Mouse (Mus musculus) urinary bladder, postnatal 0 days (tissue): Measurements from ENCODE around the gene Slc36a2. TPM values are rescaled to one million over a fixed set of nuclear protein-coding genes. Genes with fewer than 3 reads are reported as not detected.

Experiments used
- polyA plus RNA-seq: library from polyadenylated mRNA; unstranded; fragments of >200 nt; fragmentation: Nextera tagmentation; extraction: Ambion mirVana; gene quantifications from 2 replicates; pipeline ENCODE4 v1.2.1, GENCODE M21; 2015

The Slc36a2 gene
- polyA plus RNA-seq = 0.11 and 0.25 TPM in 2 replicates

GRCm38 (mm10) chr11:55184733-55185291 lies at the start of gene Slc36a2:
Gene Slc36a2, minus strand, starts transcription at chr11:55185077.

GRCm38 (mm10) chr11:55204159-55204596 lies 19.3 kb upstream of the Slc36a2 start, which contains the start of gene Slc36a1:
Gene Slc36a1, plus strand, starts transcription at chr11:55204350.

DNA sequence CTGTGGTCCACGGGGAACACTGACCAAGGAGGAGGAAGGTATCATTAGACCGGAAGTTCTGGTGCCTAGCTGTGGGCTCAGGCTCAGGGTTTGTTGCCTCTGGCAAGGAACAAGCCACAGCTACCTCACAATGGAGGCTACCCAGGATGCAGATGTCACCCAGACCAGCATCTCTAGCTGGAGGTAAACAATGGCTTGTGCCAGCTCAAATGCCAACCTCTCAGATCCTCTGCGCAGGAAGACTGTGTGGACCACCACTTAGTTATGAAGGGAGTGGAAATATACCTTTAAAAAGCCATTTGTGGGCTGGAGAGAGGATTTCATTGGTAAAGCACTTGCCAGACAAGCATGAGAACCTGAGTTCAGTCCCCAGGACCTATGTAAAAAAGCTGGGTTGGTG lies 33.3 kb downstream of the Slc36a2 start, which contains the start of gene Slc36a3:
Slc36a3 (minus strand) TSS at position 101 of the 400 bp plus-strand sequence.

Other genes starting within 250 kb of the Slc36a2 start
- gene Tnip1, start 222.2 kb downstream of the Slc36a2 start, polyA plus RNA-seq = 12.7 and 13.9 TPM in 2 replicates
- gene Anxa6, start 151.6 kb downstream of the Slc36a2 start, polyA plus RNA-seq = 299 and 324 TPM in 2 replicates
- 10.9 and 11.5 TPM in 2 replicates for gene Ccdc69, start 106.9 kb downstream of the Slc36a2 start, polyA plus RNA-seq
- 69.1 and 70.9 TPM in 2 replicates for gene Gm2a, start 87.0 kb downstream of the Slc36a2 start, polyA plus RNA-seq
- gene Slc36a3, start 33.4 kb downstream of the Slc36a2 start, polyA plus RNA-seq = not detected in 2 replicates
- gene Slc36a1, start 19.3 kb upstream of the Slc36a2 start, polyA plus RNA-seq = 1.1 and 1.4 TPM in 2 replicates
- 0.75 and 0.83 TPM in 2 replicates for gene Fat2, start 151.5 kb upstream of the Slc36a2 start, polyA plus RNA-seq
- 4,325 and 4,507 TPM in 2 replicates for gene Sparc, start 238.1 kb upstream of the Slc36a2 start, polyA plus RNA-seq